Mouse (Mus musculus) left cerebral cortex, postnatal 36 days (tissue): ENCODE results near the gene Cnih3. TPM values are rescaled to one million over a fixed set of nuclear protein-coding genes. Genes with fewer than 3 reads are reported as not detected.

ENCODE experiments used
- DNase-seq, 2 experiments: peaks; one replicate each; pipeline ENCODE4 v3.0.0; 2021 to 2022; ENCODE audit warnings: low spot score in 2 of 2, mixed read lengths in 1 of 2
- intact Hi-C: fragments of 180-260 bp; cut with DNase I; formaldehyde crosslinking; loops from one replicate; pipeline ENCODE4 v1.15.1; 2025
- total RNA-seq, 2 experiments: library from RNA; stranded (reverse); gene quantifications; 2 replicates each; pipeline ENCODE4 v1.2.3; 2021

Gene Cnih3
- total RNA-seq, 2 experiments from 2014 or later: 78.5 to 81.5 TPM

- DNase-seq: no peak
- intact Hi-C loops: loop anchor here (5.0 to 10.0 kb wide), 2 partner anchors 145 to 197 kb away; no protein-coding TSS in a partner anchor
Observed at GRCm38 (mm10) chr1:181469415-181469814, 117.0 kb downstream of the Cnih3 start.

GRCm38 (mm10) chr1:181476141-181476540, 123.7 kb downstream of the Cnih3 start:
- DNase-seq: no peak
- intact Hi-C loops: no loop called here

- no peak for DNase-seq
- intact Hi-C loops: no loop called here
Observed at GRCm38 (mm10) chr1:181476557-181476956, 124.1 kb downstream of the Cnih3 start.

- intact Hi-C loops: loop anchor here (5.0 kb wide), 1 partner anchor 33 kb away; no protein-coding TSS in a partner anchor
- no peak for DNase-seq
Observed at GRCm38 (mm10) chr1:181484696-181485095, 132.3 kb downstream of the Cnih3 start.

GRCm38 (mm10) chr1:181503471-181503870, 151.0 kb downstream of the Cnih3 start:
- no peak for DNase-seq
- intact Hi-C loops: no loop called here

- DNase-seq: no peak
- intact Hi-C loops: no loop called here
Observed at GRCm38 (mm10) chr1:181505367-181505766, 152.9 kb downstream of the Cnih3 start.

Other genes with a start within 250 kb of the Cnih3 start
- 10 to 100 TPM; 25.4 to 40.2 TPM for gene Nvl, start 208.4 kb upstream of the Cnih3 start, total RNA-seq
- gene Cnih4, start 207.9 kb upstream of the Cnih3 start, total RNA-seq: 10 to 100 TPM; 20.9 to 23.6 TPM
- 100 to 1,000 TPM in 1 of 2 experiments, 10 to 100 TPM in 1; 98.1 to 119 TPM for gene Wdr26, start 140.6 kb upstream of the Cnih3 start, total RNA-seq
- under 1 TPM; 0.27 to 0.36 TPM for gene Ccdc121, start 158.8 kb downstream of the Cnih3 start, total RNA-seq
- gene Dnah14, start 223.9 kb downstream of the Cnih3 start, total RNA-seq: 1 to 10 TPM in 1 of 2 experiments, under 1 TPM in 1; 0.69 to 1.3 TPM